Comparison of ENCODE assay signal across 19 mouse cellular contexts in genomic region chr13:9308863-9309262, GRCm38 (mm10).
"Had no signal": no experiment of that assay in that cellular context is flagged by ENCODE, and none has a peak within 500 bp of the region (broad histone marks: within the 10 kb centered on the region; RNA-seq: fewer than 3 reads in every experiment).

No protein-coding gene starts in this region.

- H3K9ac ChIP-seq: liver, embryonic 15.5 days; liver, postnatal 0 days; lung, embryonic 15.5 days; midbrain, embryonic 12.5 days; neural tube, embryonic 13.5 days; neural tube, embryonic 15.5 days; stomach, embryonic 15.5 days had no signal

- H3K4me3 ChIP-seq: liver, embryonic 15.5 days; lung, embryonic 15.5 days; midbrain, embryonic 10.5 days; midbrain, embryonic 12.5 days; myocyte; neural tube, embryonic 13.5 days; neural tube, embryonic 15.5 days; stomach, embryonic 15.5 days had no signal

- H3K4me2 ChIP-seq: liver, embryonic 15.5 days; lung, embryonic 15.5 days; midbrain, embryonic 12.5 days; neural tube, embryonic 13.5 days; neural tube, embryonic 15.5 days; stomach, embryonic 15.5 days had no signal

- H3K9me3 ChIP-seq: liver, embryonic 15.5 days; lung, embryonic 15.5 days; midbrain, embryonic 10.5 days; midbrain, embryonic 12.5 days; neural tube, embryonic 13.5 days; neural tube, embryonic 15.5 days; stomach, embryonic 15.5 days had no signal

- H3K27me3 ChIP-seq: liver, embryonic 15.5 days; lung, embryonic 15.5 days; midbrain, embryonic 12.5 days; neural tube, embryonic 13.5 days; neural tube, embryonic 15.5 days; stomach, embryonic 15.5 days had no signal

- H3K36me3 ChIP-seq: liver, embryonic 15.5 days; lung, embryonic 15.5 days; midbrain, embryonic 10.5 days; midbrain, embryonic 12.5 days; neural tube, embryonic 13.5 days; neural tube, embryonic 15.5 days; stomach, embryonic 15.5 days had no signal

- H3K27ac ChIP-seq: liver, embryonic 15.5 days; lung, embryonic 15.5 days; macrophage; midbrain, embryonic 10.5 days; midbrain, embryonic 12.5 days; neural tube, embryonic 13.5 days; neural tube, embryonic 15.5 days; stomach, embryonic 15.5 days; stomach, postnatal 0 days had no signal

- DNase-seq: liver, postnatal 0 days; lung, adult 2 months; lung, postnatal 14 days; lung, postnatal 36 days; midbrain, embryonic 14.5 days; right cerebral cortex, postnatal 14 days; thymus, postnatal 36 days had no signal

- ATAC-seq: liver, postnatal 0 days; lung, postnatal 0 days; midbrain, embryonic 16.5 days had no signal

- H3K4me1 ChIP-seq: liver, embryonic 15.5 days had no signal
